Mouse (Mus musculus) gastrocnemius, adult 8-10 months (tissue): ENCODE data around the gene Gm17469. TPM values are rescaled to one million over a fixed set of nuclear protein-coding genes. Genes with fewer than 3 reads are reported as not detected.
"Not testable (repeated sequence)": the region's sequence is repeated elsewhere in the genome, so short reads cannot be mapped to it uniquely, and the experiment has no call there.

ENCODE experiments used
- DNase-seq, 2 experiments: peaks; one replicate each; pipeline ENCODE4 v3.0.0; 2022; ENCODE audit warnings: low spot score in 2 of 2
- total RNA-seq, 4 experiments: library from RNA; stranded (reverse); gene quantifications; 2 replicates each; pipeline ENCODE4 v1.2.4; 2022

Gene Gm17469
- not detected for total RNA-seq

GRCm38 (mm10) chrX:124629593-124629992 is at the start of gene Gm17469:
TSS of gene Gm17469 (plus strand) at chrX:124629893.
- DNase-seq = not testable (repeated sequence)

Other genes starting within 250 kb of the Gm17469 start
- not detected for gene Gm17584, start 129.3 kb upstream of the Gm17469 start, total RNA-seq